Mouse (Mus musculus) heart, embryonic 10.5 days (tissue): ENCODE data around the gene Il9r. TPM values are rescaled to one million over a fixed set of nuclear protein-coding genes. Genes with fewer than 3 reads are reported as not detected.

Experiments
- DNase-seq: peaks from one replicate; pipeline ENCODE4 v3.0.0-alpha.2; 2017; ENCODE audit warnings: low spot score
- H3K27ac ChIP-seq: fragments of 300-500 bp; sonication (generic); 2 replicates; pipeline ENCODE4 v1.5.1; 2016; ENCODE audit warnings: mild to moderate bottlenecking
- H3K27me3 ChIP-seq: fragments of 300-500 bp; sonication (generic); 2 replicates; pipeline ENCODE4 v1.6.1; 2016; ENCODE audit warnings: mild to moderate bottlenecking; ENCODE audit not compliant: poor library complexity, insufficient read depth, severe bottlenecking
- H3K36me3 ChIP-seq: fragments of 300-500 bp; sonication (generic); 2 replicates; pipeline ENCODE4 v1.6.1; 2016; ENCODE audit warnings: mild to moderate bottlenecking, moderate library complexity
- H3K4me1 ChIP-seq: fragments of 300-500 bp; sonication (generic); 2 replicates; pipeline ENCODE4 v1.6.1; 2016; ENCODE audit warnings: mild to moderate bottlenecking
- H3K4me3 ChIP-seq: fragments of 300-500 bp; sonication (generic); 2 replicates; pipeline ENCODE4 v1.5.1; 2016; ENCODE audit warnings: mild to moderate bottlenecking, moderate library complexity
- H3K9me3 ChIP-seq: fragments of 300-500 bp; sonication (generic); 2 replicates; pipeline ENCODE4 v1.6.1; 2016; ENCODE audit warnings: mild to moderate bottlenecking, moderate library complexity
- WGBS: fragments of 180-500 bp; shearing (Covaris S2); methylation state at CpG from one replicate; pipeline ENCODE4 v1.1.7; 2016; 5-methylcytosine and 5-hydroxymethylcytosine counted together
- polyA plus RNA-seq: library from polyadenylated mRNA; unstranded; fragments of >200 nt; fragmentation: Nextera tagmentation; extraction: Ambion mirVana; gene quantifications from 2 replicates; pipeline ENCODE4 v1.2.1, GENCODE M21; 2016

Gene Il9r
- polyA plus RNA-seq, 1 experiment from 2014 or later, result 0.14 TPM

DNA sequence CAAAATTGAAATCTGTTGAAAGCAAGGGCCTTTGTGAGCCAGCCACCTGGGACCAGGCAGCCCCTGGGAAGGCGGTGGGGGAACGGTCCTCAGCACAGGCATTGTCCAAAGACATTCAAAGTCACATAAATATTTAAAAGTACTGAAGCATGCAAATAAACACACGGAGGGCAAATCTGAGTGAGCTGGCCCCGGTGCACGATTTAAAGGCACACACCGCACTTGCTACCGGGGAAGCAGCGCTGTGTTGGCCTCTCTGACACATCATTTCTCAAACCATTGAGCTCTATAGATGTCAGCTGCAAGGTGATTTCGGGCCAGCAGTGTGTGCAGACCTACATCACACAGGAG lies 61.5 kb downstream of the Il9r start:
- peaks cover 33% of the 10 kb centered on the region for H3K27me3 ChIP-seq
- H3K36me3 ChIP-seq, result no peaks in the 10 kb centered on the region
- H3K4me3 ChIP-seq, result no peak overlapping the region
- no peaks in the 10 kb centered on the region for H3K9me3 ChIP-seq
- DNase-seq, result peak; percentile 63
- H3K27ac ChIP-seq, result no peak overlapping the region
- peaks cover 16% of the 10 kb centered on the region for H3K4me1 ChIP-seq
- 74% methylated on average over 9 of the region's 9 CpGs for WGBS

DNA sequence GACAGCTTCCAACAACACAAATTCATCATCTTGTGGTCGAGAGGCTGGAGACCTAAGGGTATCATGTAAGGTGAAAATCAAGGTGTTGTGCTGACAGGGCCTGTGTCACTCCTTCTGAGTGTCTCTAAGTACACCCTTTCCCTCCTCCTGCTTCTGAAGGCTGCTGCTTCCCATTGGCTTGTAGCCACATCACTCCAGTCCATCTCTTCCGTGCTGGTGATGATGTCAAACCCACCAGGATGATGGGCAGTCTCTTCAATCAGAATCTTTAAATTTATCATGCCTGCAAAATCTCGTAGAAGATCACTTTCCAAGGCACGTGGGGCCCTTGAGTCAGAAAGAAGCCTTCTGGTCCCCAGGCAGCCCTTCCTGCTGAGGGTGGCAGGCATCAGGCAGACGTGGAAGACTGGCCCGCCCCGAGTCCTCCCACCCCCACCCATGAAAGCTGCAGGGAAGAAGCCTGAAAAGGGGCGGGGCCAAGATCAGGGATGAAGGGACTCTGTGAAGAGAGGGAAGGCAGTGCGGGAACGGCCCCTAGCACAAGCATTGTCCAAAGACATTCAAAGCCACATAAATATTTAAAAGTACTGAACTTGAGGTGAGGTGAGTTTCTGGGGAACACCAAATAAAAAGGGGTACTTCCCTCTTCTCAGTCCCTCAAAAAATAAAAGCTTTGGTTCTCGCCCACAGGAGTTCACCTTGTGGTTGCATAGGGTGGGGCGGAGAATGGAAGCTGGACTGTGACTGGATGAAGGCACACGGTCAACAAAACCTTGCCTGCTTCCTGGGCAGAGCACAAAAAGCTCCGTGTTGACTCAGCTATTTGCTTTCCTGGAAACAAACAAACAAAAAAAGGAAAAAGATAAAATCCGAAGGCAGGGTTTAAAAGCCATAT lies 62.1 kb downstream of the Il9r start:
- Histone ChIP-seq H3K27me3 (peaks cover 33% of the 10 kb centered on the region), H3K36me3 (no peaks in the 10 kb centered on the region), H3K4me3 (0 out of 2 replicates have a peak overlapping the region, but pooled peaks have one; percentile 12), H3K4me1 (peaks cover 16% of the 10 kb centered on the region), H3K9me3 (no peaks in the 10 kb centered on the region), H3K27ac (no peak overlapping the region)
- peak; percentile 69 for DNase-seq
- 25% methylated on average over 15 of the region's 15 CpGs for WGBS

Other genes starting within 250 kb of the Il9r start
- gene 4930524B15Rik, start 234.7 kb downstream of the Il9r start, polyA plus RNA-seq, result 0.30 and 0.35 TPM in 2 replicates
- 0.84 and 2.7 TPM in 2 replicates for gene Nsg2, start 199.8 kb downstream of the Il9r start, polyA plus RNA-seq
- gene Snrnp25, start 5.1 kb upstream of the Il9r start, polyA plus RNA-seq, result 69.7 and 84.1 TPM in 2 replicates
- 40.8 and 42.4 TPM in 2 replicates for gene Rhbdf1, start 22.0 kb upstream of the Il9r start, polyA plus RNA-seq
- gene Mpg, start 26.2 kb upstream of the Il9r start, polyA plus RNA-seq, result 21.3 and 26.3 TPM in 2 replicates
- gene Nprl3, start 67.4 kb upstream of the Il9r start, polyA plus RNA-seq, result 43.8 and 44.5 TPM in 2 replicates
- 8,501 and 9,179 TPM in 2 replicates for gene Hba-x, start 76.1 kb upstream of the Il9r start, polyA plus RNA-seq
- 4,954 and 6,566 TPM in 2 replicates for gene Hba-a1, start 83.2 kb upstream of the Il9r start, polyA plus RNA-seq
- 13.9 and 16.8 TPM in 2 replicates for gene Hbq1b, start 86.7 kb upstream of the Il9r start, polyA plus RNA-seq
- 9,075 and 12,184 TPM in 2 replicates for gene Hba-a2, start 96.2 kb upstream of the Il9r start, polyA plus RNA-seq
- not detected in 2 replicates for gene Hbq1a, start 99.8 kb upstream of the Il9r start, polyA plus RNA-seq
- 14.9 and 16.8 TPM in 2 replicates for gene Sh3pxd2b, start 147.5 kb upstream of the Il9r start, polyA plus RNA-seq